Mouse (Mus musculus) kidney, embryonic 15.5 days (tissue): ENCODE results near the gene Rnf182. TPM values are rescaled to one million over a fixed set of nuclear protein-coding genes. Genes with fewer than 3 reads are reported as not detected.

Experiments used
- ATAC-seq: fragments of 200-750 bp; cut with Nextera tagmentation; replicated peaks from 2 replicates; pipeline ENCODE4 v1.8.0; 2017; ENCODE audit warnings: moderate TSS enrichment; ENCODE audit not compliant: low FRiP score
- H3K27ac ChIP-seq: fragments of 300-500 bp; sonication (generic); 2 replicates; pipeline ENCODE4 v1.5.1; 2015; ENCODE audit warnings: mild to moderate bottlenecking, inconsistent platforms
- H3K27me3 ChIP-seq: fragments of 300-500 bp; sonication (generic); 2 replicates; pipeline ENCODE4 v1.6.1; 2015; ENCODE audit warnings: inconsistent platforms
- H3K36me3 ChIP-seq: fragments of 300-500 bp; sonication (generic); 2 replicates; pipeline ENCODE4 v1.6.1; 2015; ENCODE audit warnings: inconsistent platforms
- H3K4me1 ChIP-seq: fragments of 300-500 bp; sonication (generic); 2 replicates; pipeline ENCODE4 v1.6.1; 2015; ENCODE audit warnings: inconsistent platforms
- H3K4me2 ChIP-seq: fragments of 300-500 bp; sonication (generic); 2 replicates; pipeline ENCODE4 v1.6.1; 2015; ENCODE audit warnings: moderate library complexity, mild to moderate bottlenecking, inconsistent platforms
- H3K4me3 ChIP-seq: fragments of 300-500 bp; sonication (generic); replicated peaks from 2 replicates; pipeline ENCODE4 v1.5.1; 2015; ENCODE audit warnings: mild to moderate bottlenecking, inconsistent platforms
- H3K9ac ChIP-seq: fragments of 300-500 bp; sonication (generic); 2 replicates; pipeline ENCODE4 v1.6.1; 2015; ENCODE audit warnings: mild to moderate bottlenecking, inconsistent platforms
- H3K9me3 ChIP-seq: fragments of 300-500 bp; sonication (generic); replicated peaks from 2 replicates; pipeline ENCODE4 v1.6.1; 2016; ENCODE audit warnings: inconsistent platforms
- WGBS: fragments of 180-500 bp; shearing (Covaris S2); methylation state at CpG from one replicate; pipeline ENCODE4 v1.1.7; 2015; ENCODE audit warnings: mixed read lengths; 5-methylcytosine and 5-hydroxymethylcytosine counted together
- polyA plus RNA-seq: library from polyadenylated mRNA; unstranded; fragments of >200 nt; fragmentation: Nextera tagmentation; extraction: Ambion mirVana; gene quantifications from 2 replicates; pipeline ENCODE4 v1.2.1, GENCODE M21; 2015

Rnf182 gene
- polyA plus RNA-seq, 1 experiment from 2014 or later, result 1.3 TPM

GRCm38 (mm10) chr13:43704533-43705116, 89.1 kb downstream of the Rnf182 start:
- 47% methylated on average over 7 of the region's 7 CpGs for WGBS
- no peak overlapping the region for H3K27ac ChIP-seq
- no peaks in the 10 kb centered on the region for H3K9me3 ChIP-seq
- H3K4me1 ChIP-seq, result peaks cover 17% of the 10 kb centered on the region
- no peak overlapping the region for H3K4me3 ChIP-seq
- ATAC-seq, result no peak
- H3K27me3 ChIP-seq, result 0 out of 2 replicates have a peak, but pooled peaks cover 5% of the 10 kb centered on the region
- H3K36me3 ChIP-seq, result no peaks in the 10 kb centered on the region
- H3K4me2 ChIP-seq, result no peak overlapping the region
- no peak overlapping the region for H3K9ac ChIP-seq

GRCm38 (mm10) chr13:43706387-43706786, 90.9 kb downstream of the Rnf182 start:
- 0 out of 2 replicates have a peak, but pooled peaks cover 5% of the 10 kb centered on the region for H3K27me3 ChIP-seq
- no peaks in the 10 kb centered on the region for H3K9me3 ChIP-seq
- peaks cover 17% of the 10 kb centered on the region for H3K4me1 ChIP-seq
- H3K27ac ChIP-seq, result no peak overlapping the region
- 73% methylated on average over 4 of the region's 4 CpGs for WGBS
- H3K9ac ChIP-seq, result no peak overlapping the region
- no peaks in the 10 kb centered on the region for H3K36me3 ChIP-seq
- H3K4me3 ChIP-seq, result no peak overlapping the region
- no peak for ATAC-seq
- H3K4me2 ChIP-seq, result no peak overlapping the region

- no peak for ATAC-seq
Measured at GRCm38 (mm10) chr13:43709529-43709928, 94.0 kb downstream of the Rnf182 start.

GRCm38 (mm10) chr13:43711708-43712314, 96.3 kb downstream of the Rnf182 start:
- Histone ChIP-seq H3K9me3 (no peaks in the 10 kb centered on the region), H3K4me2 (no peak overlapping the region), H3K27me3 (peaks cover 3% of the 10 kb centered on the region; the same call in 1 of the 2 replicates), H3K4me3 (no peak overlapping the region), H3K4me1 (no peaks in the 10 kb centered on the region), H3K27ac (no peak overlapping the region), H3K36me3 (no peaks in the 10 kb centered on the region), H3K9ac (no peak overlapping the region)
- WGBS, result 81% methylated on average over 7 of the region's 7 CpGs
- ATAC-seq, result no peak

More at GRCm38 (mm10) chr13:43709529-43709928, 94.0 kb downstream of the Rnf182 start:
- H3K36me3 ChIP-seq, result no peaks in the 10 kb centered on the region
- H3K4me3 ChIP-seq, result no peak overlapping the region
- H3K27ac ChIP-seq, result no peak overlapping the region
- H3K4me2 ChIP-seq, result no peak overlapping the region
- no peaks in the 10 kb centered on the region for H3K4me1 ChIP-seq
- H3K27me3 ChIP-seq, result peaks cover 8% of the 10 kb centered on the region; the same call in 1 of the 2 replicates
- H3K9ac ChIP-seq, result no peak overlapping the region
- WGBS, result 60% methylated on average over 3 of the region's 3 CpGs
- H3K9me3 ChIP-seq, result no peaks in the 10 kb centered on the region

GRCm38 (mm10) chr13:43714741-43715140, 99.2 kb downstream of the Rnf182 start:
- WGBS, result 75% methylated on average over 6 of the region's 6 CpGs
- Histone ChIP-seq H3K27ac (no peak overlapping the region), H3K27me3 (peaks cover 3% of the 10 kb centered on the region; the same call in 1 of the 2 replicates), H3K9me3 (no peaks in the 10 kb centered on the region), H3K36me3 (no peaks in the 10 kb centered on the region), H3K4me3 (no peak overlapping the region), H3K9ac (no peak overlapping the region), H3K4me1 (peaks cover 6% of the 10 kb centered on the region), H3K4me2 (no peak overlapping the region)
- no peak for ATAC-seq

- no peak for ATAC-seq
- Histone ChIP-seq H3K9me3 (no peaks in the 10 kb centered on the region), H3K36me3 (no peaks in the 10 kb centered on the region), H3K4me2 (no peak overlapping the region), H3K9ac (no peak overlapping the region), H3K27me3 (peaks cover 6% of the 10 kb centered on the region; the same call in 1 of the 2 replicates), H3K27ac (no peak overlapping the region), H3K4me1 (peaks cover 6% of the 10 kb centered on the region), H3K4me3 (no peak overlapping the region)
- 93% methylated on average over 5 of the region's 5 CpGs for WGBS
Measured at GRCm38 (mm10) chr13:43715466-43715865, 100.0 kb downstream of the Rnf182 start.

- H3K27ac ChIP-seq, result no peak overlapping the region
- peaks cover 7% of the 10 kb centered on the region; the same call in 1 of the 2 replicates for H3K27me3 ChIP-seq
- peaks cover 6% of the 10 kb centered on the region for H3K4me1 ChIP-seq
- no peak overlapping the region for H3K4me2 ChIP-seq
- ATAC-seq, result no peak
- 64% methylated on average over 6 of the region's 6 CpGs for WGBS
- H3K4me3 ChIP-seq, result no peak overlapping the region
- no peak overlapping the region for H3K9ac ChIP-seq
- no peaks in the 10 kb centered on the region for H3K36me3 ChIP-seq
- no peaks in the 10 kb centered on the region for H3K9me3 ChIP-seq
Measured at GRCm38 (mm10) chr13:43716514-43717036, 101.1 kb downstream of the Rnf182 start.

GRCm38 (mm10) chr13:43718173-43718572, 102.7 kb downstream of the Rnf182 start:
- H3K27ac ChIP-seq, result no peak overlapping the region
- WGBS, result 93% methylated on average over 7 of the region's 7 CpGs
- H3K4me1 ChIP-seq, result peaks cover 6% of the 10 kb centered on the region
- H3K36me3 ChIP-seq, result no peaks in the 10 kb centered on the region
- no peak overlapping the region for H3K4me3 ChIP-seq
- 0 out of 2 replicates have a peak, but pooled peaks cover 4% of the 10 kb centered on the region for H3K27me3 ChIP-seq
- ATAC-seq, result no peak
- H3K9me3 ChIP-seq, result no peaks in the 10 kb centered on the region
- H3K9ac ChIP-seq, result no peak overlapping the region
- no peak overlapping the region for H3K4me2 ChIP-seq

- 83% methylated on average over 8 of the region's 8 CpGs for WGBS
- Histone ChIP-seq H3K27ac (no peak overlapping the region), H3K4me3 (no peak overlapping the region), H3K9ac (no peak overlapping the region), H3K4me2 (no peak overlapping the region), H3K36me3 (no peaks in the 10 kb centered on the region), H3K27me3 (0 out of 2 replicates have a peak, but pooled peaks cover 4% of the 10 kb centered on the region), H3K9me3 (no peaks in the 10 kb centered on the region), H3K4me1 (peaks cover 8% of the 10 kb centered on the region)
- ATAC-seq, result no peak
Measured at GRCm38 (mm10) chr13:43720496-43720895, 105.0 kb downstream of the Rnf182 start.

Other genes with a start within 250 kb of the Rnf182 start
- 135 and 137 TPM in 2 replicates for gene Nol7, start 217.3 kb upstream of the Rnf182 start, polyA plus RNA-seq
- gene Ranbp9, start 134.4 kb upstream of the Rnf182 start, polyA plus RNA-seq, result 8.2 and 10.8 TPM in 2 replicates
- gene Mcur1, start 55.5 kb upstream of the Rnf182 start, polyA plus RNA-seq, result 20.2 and 21.9 TPM in 2 replicates
- gene Cd83, start 169.1 kb downstream of the Rnf182 start, polyA plus RNA-seq, result 29.4 and 32.4 TPM in 2 replicates